Mouse (Mus musculus): ENCODE data around the gene S1pr5. TPM values are rescaled to one million over a fixed set of nuclear protein-coding genes. Genes with fewer than 3 reads are reported as not detected.
"Not testable (repeated sequence)": the region's sequence is repeated elsewhere in the genome, so short reads cannot be mapped to it uniquely, and the experiment has no call there.

Gene S1pr5
- polyA plus RNA-seq (2012; rRNA removed): 0.37 and 0.53 TPM in 2 replicates

DNA sequence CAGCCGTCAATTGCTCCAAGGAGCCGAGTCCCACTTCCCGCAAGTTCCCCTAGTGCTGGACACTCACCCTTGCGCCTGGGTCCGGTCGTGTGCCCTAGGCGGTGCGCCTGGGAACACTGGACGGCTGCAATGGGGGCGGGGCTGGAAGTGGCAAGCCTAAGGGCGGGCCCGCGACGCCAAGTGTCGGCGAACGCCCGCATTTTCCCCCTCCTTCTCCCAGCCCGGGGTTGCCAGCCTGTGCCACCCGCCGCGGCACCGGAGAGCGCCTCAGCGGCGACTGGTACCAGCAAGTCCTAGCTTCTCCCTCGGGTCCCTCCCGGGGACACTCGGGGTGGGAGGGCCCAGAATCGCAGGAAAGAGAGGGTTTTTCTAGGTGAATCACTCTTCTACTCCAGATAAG, at the start of gene S1pr5:
Gene S1pr5 (minus strand): TSS at position 118 of the 400 bp plus-strand sequence.
- no peak for DNase-seq (ENCODE audit: low read depth)

DNA sequence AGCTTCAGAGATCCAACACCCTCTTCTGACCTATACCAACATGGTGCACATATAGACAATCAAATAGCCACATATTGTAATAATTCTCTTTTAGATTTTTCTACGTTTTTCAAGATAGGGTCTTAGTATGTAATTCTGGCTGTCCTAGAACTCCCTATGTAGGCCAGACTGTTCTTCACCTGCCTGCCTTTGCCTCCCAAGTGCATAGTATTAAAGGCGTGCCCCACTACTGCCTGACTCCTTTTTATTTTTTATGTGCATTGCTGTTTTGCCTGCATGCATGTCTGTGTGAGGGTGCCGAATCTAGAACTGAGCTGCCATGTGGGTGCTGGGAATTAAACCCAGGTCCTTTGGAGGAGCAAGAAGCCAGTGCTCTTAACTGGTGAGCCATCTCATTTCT, 44.0 kb upstream of the S1pr5 start:
- DNase-seq (ENCODE audit: low read depth): no peak

- not testable (repeated sequence) for DNase-seq (ENCODE audit: low read depth)
These were observed 43.6 kb upstream of the S1pr5 start for GRCm38 (mm10) chr9:21291868-21292267.

DNA sequence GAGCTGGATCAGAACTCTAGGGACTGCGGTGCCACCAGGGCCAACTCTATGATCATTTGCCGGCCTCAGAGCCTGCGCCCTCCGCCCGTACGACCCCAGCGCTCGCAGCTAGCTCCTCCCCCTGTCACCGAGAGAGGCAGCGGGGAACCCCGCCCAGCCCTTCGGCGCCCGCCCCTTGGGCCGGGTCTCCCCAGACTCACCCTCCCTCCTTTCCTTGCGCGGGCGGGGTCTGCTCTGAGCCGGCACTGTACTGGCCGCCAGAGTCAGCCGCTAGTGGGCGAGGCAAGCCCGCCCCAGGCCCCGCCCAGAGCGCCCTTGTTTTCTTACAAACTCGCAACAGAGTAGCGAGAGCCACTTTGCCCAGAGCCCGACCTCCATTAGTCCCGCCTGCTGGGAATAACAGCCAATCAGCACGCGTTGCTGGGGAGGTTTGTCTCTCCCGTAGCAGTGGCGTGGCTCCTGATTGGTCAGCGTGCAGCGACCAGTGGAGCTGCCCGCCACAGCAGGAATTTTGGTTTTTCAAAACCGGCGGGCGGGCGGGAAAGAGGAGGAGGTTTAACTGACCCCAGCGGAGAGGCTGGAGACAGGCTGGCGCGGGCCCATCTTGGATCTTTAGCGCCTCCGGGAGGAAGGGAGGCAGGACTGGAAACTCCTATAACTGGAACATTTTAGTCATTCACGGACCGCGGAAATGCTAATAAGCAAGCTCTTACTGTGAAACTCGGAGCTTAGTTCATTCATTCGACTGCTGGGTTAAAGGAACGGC, 43.0 kb upstream of the S1pr5 start, which contains the start of gene Cdkn2d:
Gene Cdkn2d (minus strand): TSS at position 386 of the 766 bp plus-strand sequence.
- peak; percentile 97 for DNase-seq (ENCODE audit: low read depth)

GRCm38 (mm10) chr9:21290589-21290988, 42.3 kb upstream of the S1pr5 start:
- DNase-seq (ENCODE audit: low read depth): no peak

GRCm38 (mm10) chr9:21289337-21289671, 41.1 kb upstream of the S1pr5 start:
- no peak for DNase-seq (ENCODE audit: low read depth)

DNA sequence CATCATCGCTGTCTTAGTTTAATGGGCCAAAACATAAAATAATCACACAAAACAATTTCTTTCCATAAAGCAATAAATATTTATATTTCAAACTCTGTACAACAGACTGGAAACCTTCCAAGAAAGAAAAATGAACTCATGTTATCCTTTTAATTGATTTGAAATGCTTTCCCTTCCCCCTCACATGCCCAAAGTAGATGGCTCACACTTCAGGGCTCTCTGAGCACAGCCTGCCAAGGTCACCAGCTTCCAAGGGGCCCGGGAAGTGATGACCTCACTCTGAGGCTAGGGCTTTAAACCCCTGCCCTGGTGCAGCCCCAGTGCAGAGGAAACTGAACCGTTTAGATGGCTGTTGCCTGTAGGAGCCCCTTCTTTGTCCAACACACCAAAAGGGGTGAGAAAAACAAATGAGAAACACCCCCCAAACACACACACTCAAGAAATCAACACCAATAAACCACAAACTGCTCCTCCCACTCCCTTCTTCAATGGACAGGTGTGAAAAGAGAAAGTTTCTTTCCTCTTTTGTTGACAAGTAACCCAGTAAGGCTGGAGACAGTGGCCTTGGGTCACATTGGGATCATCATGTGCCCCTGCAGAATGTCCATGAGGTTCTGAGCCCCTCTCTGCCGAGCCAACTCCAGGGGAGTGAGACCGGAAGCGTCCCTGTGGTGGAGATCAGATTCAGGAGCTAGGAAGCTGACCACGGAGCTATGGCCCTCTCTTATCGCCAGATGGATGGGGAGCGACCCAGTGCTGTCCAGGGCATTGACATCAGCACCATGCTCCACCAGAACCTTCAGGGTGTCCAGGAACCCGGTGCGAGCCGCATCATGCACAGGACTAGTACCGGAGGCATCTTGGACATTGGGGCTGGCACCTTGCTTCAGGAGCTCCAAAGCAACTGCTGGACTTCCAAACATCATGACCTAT, 40.4 kb upstream of the S1pr5 start:
- DNase-seq (ENCODE audit: low read depth): no peak

- peak; percentile 70 for DNase-seq (ENCODE audit: low read depth)
These were observed 39.5 kb upstream of the S1pr5 start, which contains the start of gene Kri1 for GRCm38 (mm10) chr9:21287571-21288402. Gene Kri1, minus strand, starts transcription at chr9:21287969.

GRCm38 (mm10) chr9:21286753-21287152, 38.5 kb upstream of the S1pr5 start:
- no peak for DNase-seq (ENCODE audit: low read depth)

- DNase-seq (ENCODE audit: low read depth): no peak
These were observed 35.8 kb upstream of the S1pr5 start for GRCm38 (mm10) chr9:21283994-21284393.

DNA sequence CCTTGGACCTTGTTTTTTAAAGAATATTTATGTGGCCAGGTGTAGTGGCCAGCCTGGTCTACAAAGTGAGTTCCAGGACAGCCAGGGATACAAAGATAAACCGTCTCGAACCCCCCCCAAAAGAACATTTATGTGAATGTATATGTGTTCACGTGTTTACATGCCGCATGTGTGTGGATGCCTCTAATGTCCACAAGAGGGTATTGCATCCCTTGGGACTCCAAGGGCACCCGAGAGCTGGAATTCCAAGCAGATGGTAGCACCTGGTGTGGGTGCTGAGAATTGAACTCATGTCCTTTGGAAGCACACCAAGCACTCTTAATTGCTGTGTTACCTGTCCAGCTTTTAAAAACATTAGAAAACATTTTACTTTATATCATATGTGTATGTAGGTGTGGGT, 35.3 kb upstream of the S1pr5 start:
- DNase-seq (ENCODE audit: low read depth): no peak

- DNase-seq (ENCODE audit: low read depth): no peak
These were observed 29.5 kb upstream of the S1pr5 start for GRCm38 (mm10) chr9:21277776-21278175.

GRCm38 (mm10) chr9:21276307-21276706, 28.1 kb upstream of the S1pr5 start:
- DNase-seq (ENCODE audit: low read depth): no peak

- DNase-seq (ENCODE audit: low read depth): no peak
These were observed 27.5 kb upstream of the S1pr5 start for GRCm38 (mm10) chr9:21275727-21276126.

- DNase-seq (ENCODE audit: low read depth): no peak
These were observed 26.9 kb upstream of the S1pr5 start for GRCm38 (mm10) chr9:21275013-21275710.

DNA sequence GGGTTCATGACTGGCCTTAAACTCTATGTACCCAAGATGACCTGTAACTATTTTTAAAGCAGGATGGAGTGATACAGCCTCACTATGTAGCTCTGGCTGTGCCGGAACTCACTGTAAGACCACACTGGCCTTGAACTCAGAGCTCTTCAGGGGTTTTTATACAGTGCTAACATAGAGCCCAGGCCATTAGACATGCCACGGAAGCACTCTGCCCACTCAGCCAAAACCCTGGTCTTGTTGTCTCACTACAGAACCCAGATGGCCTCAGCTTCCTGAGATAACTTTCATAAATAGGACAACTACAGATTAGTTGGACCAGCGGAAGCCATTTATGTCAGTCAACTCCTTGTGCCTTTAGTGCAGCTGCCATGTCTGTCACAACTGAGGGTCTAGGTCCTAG, 26.1 kb upstream of the S1pr5 start:
- DNase-seq (ENCODE audit: low read depth): no peak

- no peak for DNase-seq (ENCODE audit: low read depth)
These were observed 25.4 kb upstream of the S1pr5 start for GRCm38 (mm10) chr9:21273520-21274228.

DNA sequence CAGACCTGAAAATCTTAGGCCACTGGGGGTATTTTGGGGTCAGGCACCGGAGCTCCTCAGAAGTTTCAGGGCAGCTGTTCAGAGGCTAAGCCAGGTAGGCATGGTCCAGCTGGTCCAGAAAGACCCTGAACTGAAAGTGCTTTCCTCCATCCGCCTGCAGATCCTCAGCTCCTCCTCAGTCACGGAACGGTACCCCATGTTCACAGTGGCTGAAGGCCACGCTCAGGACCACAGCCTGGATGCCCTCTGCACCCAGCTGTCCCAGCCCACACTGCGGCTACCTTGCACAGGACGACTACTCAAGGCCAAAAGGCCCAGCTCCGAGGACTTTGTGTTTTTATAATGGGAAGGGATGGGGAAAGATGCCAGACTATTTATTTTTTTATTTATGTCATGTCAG, 24.9 kb upstream of the S1pr5 start:
- DNase-seq (ENCODE audit: low read depth): no peak

GRCm38 (mm10) chr9:21272391-21272790, 24.1 kb upstream of the S1pr5 start:
- DNase-seq (ENCODE audit: low read depth): no peak

GRCm38 (mm10) chr9:21269590-21269989, 21.3 kb upstream of the S1pr5 start:
- not testable (repeated sequence) for DNase-seq (ENCODE audit: low read depth)

Data from gonadal fat pad, adult 2 months (tissue).